27 mouse cellular contexts compared by ENCODE assay signal in the genomic region with DNA sequence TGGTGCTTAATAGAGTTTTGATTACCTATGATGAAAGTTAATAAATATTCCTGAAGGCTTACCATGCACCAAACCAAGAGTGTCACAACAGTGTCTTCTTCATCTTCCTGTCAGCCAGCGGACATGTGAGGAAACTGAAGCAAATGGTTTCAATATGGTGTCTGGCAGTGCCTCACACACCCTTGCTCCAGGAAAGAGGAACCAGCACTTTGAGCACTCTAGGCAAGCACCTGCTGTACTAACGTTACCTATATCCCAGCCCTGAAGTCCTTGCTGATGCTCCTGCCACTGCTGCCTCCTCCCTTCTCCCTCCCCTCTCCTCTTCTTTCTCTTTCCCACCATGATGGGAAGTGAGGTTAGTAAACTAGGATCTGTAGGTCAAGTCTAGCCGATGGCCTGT.
"Had no signal": no experiment of that assay in that cellular context is flagged by ENCODE, and none has a peak within 500 bp of the region (broad histone marks: within the 10 kb centered on the region; RNA-seq: fewer than 3 reads in every experiment).

No protein-coding gene starts in this region.

- H3K4me2 ChIP-seq: heart, embryonic 12.5 days; hindbrain, embryonic 12.5 days; hindbrain, embryonic 14.5 days; intestine, embryonic 15.5 days; kidney, embryonic 15.5 days; limb, embryonic 13.5 days; limb, embryonic 15.5 days; liver, embryonic 11.5 days; liver, embryonic 13.5 days had no signal

- DNase-seq: gastrocnemius, postnatal 14 days; gastrocnemius, postnatal 36 days; heart, adult 18-20 months; heart, postnatal 10 days; heart, postnatal 4 days; kidney, adult 2 months; kidney, adult 9 months; kidney, postnatal 14 days; kidney, postnatal 36 days; layer of hippocampus, adult 9-11 months; layer of hippocampus, postnatal 36 days; left cerebral cortex, postnatal 4 days; liver, embryonic 13.5 days had no signal

- H3K9ac ChIP-seq: heart, embryonic 12.5 days; hindbrain, embryonic 12.5 days; hindbrain, embryonic 14.5 days; intestine, embryonic 15.5 days; kidney, embryonic 15.5 days; limb, embryonic 13.5 days; limb, embryonic 15.5 days; liver, embryonic 13.5 days had no signal

- H3K9me3 ChIP-seq: heart, embryonic 10.5 days; heart, embryonic 12.5 days; hindbrain, embryonic 10.5 days; hindbrain, embryonic 12.5 days; intestine, embryonic 15.5 days; kidney, embryonic 15.5 days; limb, embryonic 13.5 days; limb, embryonic 15.5 days; liver, embryonic 13.5 days had no signal

- H3K27ac ChIP-seq: heart, embryonic 10.5 days; hindbrain, embryonic 10.5 days; hindbrain, embryonic 12.5 days; hindbrain, embryonic 14.5 days; intestine, embryonic 15.5 days; kidney, embryonic 15.5 days; kidney, postnatal 0 days; limb, embryonic 13.5 days; limb, embryonic 15.5 days; liver, embryonic 13.5 days had no signal

- H3K4me1 ChIP-seq: heart, embryonic 10.5 days; heart, embryonic 12.5 days; hindbrain, embryonic 12.5 days; kidney, embryonic 15.5 days; limb, embryonic 15.5 days; liver, embryonic 13.5 days had no signal

- H3K27me3 ChIP-seq: heart, embryonic 12.5 days; hindbrain, embryonic 12.5 days; intestine, embryonic 15.5 days; kidney, embryonic 15.5 days; limb, embryonic 13.5 days; limb, embryonic 15.5 days; liver, embryonic 13.5 days had no signal

- ATAC-seq: hindbrain, embryonic 16.5 days; inflammation-experienced regulatory T-cells, adult 6 months; intestine, embryonic 15.5 days; intestine, postnatal 0 days had no signal

- H3K4me3 ChIP-seq: heart, embryonic 10.5 days; heart, embryonic 12.5 days; hindbrain, embryonic 10.5 days; hindbrain, embryonic 12.5 days; intestine, embryonic 15.5 days; kidney, embryonic 15.5 days; limb, embryonic 13.5 days; limb, embryonic 15.5 days; liver, embryonic 13.5 days had no signal
